Mouse (Mus musculus): ENCODE measurements around the gene Wnt8b.

Gene Wnt8b

GRCm38 (mm10) chr19:44496941-44497340 is 3.7 kb downstream of the Wnt8b start:
- DNase-seq (ENCODE audit: low read depth, low spot score): no peak
- Histone ChIP-seq H3K36me3 (ENCODE audit: control insufficient read depth, insufficient read depth, low read length, poor library complexity, severe bottlenecking) (no peaks in the 10 kb centered on the region), H3K27me3 (ENCODE audit: control insufficient read depth, insufficient read depth, low read length, poor library complexity, severe bottlenecking) (no peaks in the 10 kb centered on the region)

DNA sequence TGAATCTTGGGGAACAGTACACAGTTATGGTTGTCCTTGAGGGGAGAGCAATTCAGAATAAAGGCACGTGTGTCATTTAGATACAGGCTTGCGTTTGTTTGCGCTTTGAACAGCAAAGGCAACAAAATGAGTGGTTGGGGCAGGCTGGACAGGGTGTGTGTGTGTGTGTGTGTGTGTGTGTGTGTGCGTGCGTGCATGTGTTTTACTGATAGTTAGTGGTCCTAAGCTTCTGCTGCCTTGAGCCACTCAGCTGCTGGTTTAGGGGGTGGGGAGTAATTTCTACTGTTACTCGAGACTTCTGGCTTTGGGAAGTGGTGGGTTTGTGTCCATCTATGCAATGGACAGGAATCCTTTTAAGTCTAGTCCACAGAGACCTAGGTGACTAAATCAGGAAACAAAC is 5.7 kb downstream of the Wnt8b start:
- Histone ChIP-seq H3K36me3 (ENCODE audit: control insufficient read depth, insufficient read depth, low read length, poor library complexity, severe bottlenecking) (no peaks in the 10 kb centered on the region), H3K27me3 (ENCODE audit: control insufficient read depth, insufficient read depth, low read length, poor library complexity, severe bottlenecking) (no peaks in the 10 kb centered on the region)
- DNase-seq (ENCODE audit: low read depth, low spot score): no peak

- H3K36me3 ChIP-seq (ENCODE audit: control insufficient read depth, insufficient read depth, low read length, poor library complexity, severe bottlenecking): no peaks in the 10 kb centered on the region
- H3K27me3 ChIP-seq (ENCODE audit: control insufficient read depth, insufficient read depth, low read length, poor library complexity, severe bottlenecking): no peaks in the 10 kb centered on the region
- DNase-seq (ENCODE audit: low read depth, low spot score): no peak
Measured at GRCm38 (mm10) chr19:44500240-44500639, 7.0 kb downstream of the Wnt8b start.

- no peak for DNase-seq (ENCODE audit: low read depth, low spot score)
- Histone ChIP-seq H3K27me3 (ENCODE audit: control insufficient read depth, insufficient read depth, low read length, poor library complexity, severe bottlenecking) (no peaks in the 10 kb centered on the region), H3K36me3 (ENCODE audit: control insufficient read depth, insufficient read depth, low read length, poor library complexity, severe bottlenecking) (no peaks in the 10 kb centered on the region)
Measured at GRCm38 (mm10) chr19:44501925-44502324, 8.7 kb downstream of the Wnt8b start.

DNA sequence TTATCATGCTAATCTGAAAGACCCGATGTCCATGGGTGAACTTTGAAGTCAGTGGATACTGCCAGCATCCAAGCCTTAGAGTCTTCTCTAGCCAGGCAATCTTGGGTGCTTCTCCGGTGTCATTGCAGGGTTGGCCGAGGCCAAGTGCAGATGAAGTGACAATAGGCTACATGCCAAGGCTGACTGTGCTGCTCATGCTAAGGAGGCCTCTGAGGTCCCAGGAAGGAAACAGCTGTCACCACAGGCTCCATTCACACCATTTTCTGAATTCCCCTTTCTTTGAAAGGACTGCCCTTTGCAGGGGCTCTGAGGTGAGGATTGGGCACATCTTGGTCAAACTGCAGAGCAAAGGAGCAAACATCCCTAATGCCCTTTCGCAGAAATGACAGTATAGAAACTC is 9.5 kb downstream of the Wnt8b start:
- DNase-seq (ENCODE audit: low read depth, low spot score): no peak
- H3K27me3 ChIP-seq (ENCODE audit: control insufficient read depth, insufficient read depth, low read length, poor library complexity, severe bottlenecking): no peaks in the 10 kb centered on the region
- H3K36me3 ChIP-seq (ENCODE audit: control insufficient read depth, insufficient read depth, low read length, poor library complexity, severe bottlenecking): no peaks in the 10 kb centered on the region

GRCm38 (mm10) chr19:44510534-44511175 is 17.4 kb downstream of the Wnt8b start:
- DNase-seq (ENCODE audit: low read depth, low spot score): peak; percentile 68
- no peaks in the 10 kb centered on the region for H3K36me3 ChIP-seq (ENCODE audit: control insufficient read depth, insufficient read depth, low read length, poor library complexity, severe bottlenecking)

GRCm38 (mm10) chr19:44511451-44512231 is 18.4 kb downstream of the Wnt8b start:
- Histone ChIP-seq H3K36me3 (ENCODE audit: control insufficient read depth, insufficient read depth, low read length, poor library complexity, severe bottlenecking) (no peaks in the 10 kb centered on the region), H3K27me3 (ENCODE audit: control insufficient read depth, insufficient read depth, low read length, poor library complexity, severe bottlenecking) (peaks cover 4% of the 10 kb centered on the region)
- peak; percentile 19 for DNase-seq (ENCODE audit: low read depth, low spot score)

More at GRCm38 (mm10) chr19:44510534-44511175, 17.4 kb downstream of the Wnt8b start:
- peaks cover 4% of the 10 kb centered on the region for H3K27me3 ChIP-seq (ENCODE audit: control insufficient read depth, insufficient read depth, low read length, poor library complexity, severe bottlenecking)

GRCm38 (mm10) chr19:44512601-44513000 is 19.3 kb downstream of the Wnt8b start:
- no peak for DNase-seq (ENCODE audit: low read depth, low spot score)
- peaks cover 4% of the 10 kb centered on the region for H3K27me3 ChIP-seq (ENCODE audit: control insufficient read depth, insufficient read depth, low read length, poor library complexity, severe bottlenecking)
- H3K36me3 ChIP-seq (ENCODE audit: control insufficient read depth, insufficient read depth, low read length, poor library complexity, severe bottlenecking): no peaks in the 10 kb centered on the region

GRCm38 (mm10) chr19:44513054-44513833 is 20.0 kb downstream of the Wnt8b start:
- no peaks in the 10 kb centered on the region for H3K36me3 ChIP-seq (ENCODE audit: control insufficient read depth, insufficient read depth, low read length, poor library complexity, severe bottlenecking)
- DNase-seq (ENCODE audit: low read depth, low spot score): no peak
- H3K27me3 ChIP-seq (ENCODE audit: control insufficient read depth, insufficient read depth, low read length, poor library complexity, severe bottlenecking): peaks cover 4% of the 10 kb centered on the region

DNA sequence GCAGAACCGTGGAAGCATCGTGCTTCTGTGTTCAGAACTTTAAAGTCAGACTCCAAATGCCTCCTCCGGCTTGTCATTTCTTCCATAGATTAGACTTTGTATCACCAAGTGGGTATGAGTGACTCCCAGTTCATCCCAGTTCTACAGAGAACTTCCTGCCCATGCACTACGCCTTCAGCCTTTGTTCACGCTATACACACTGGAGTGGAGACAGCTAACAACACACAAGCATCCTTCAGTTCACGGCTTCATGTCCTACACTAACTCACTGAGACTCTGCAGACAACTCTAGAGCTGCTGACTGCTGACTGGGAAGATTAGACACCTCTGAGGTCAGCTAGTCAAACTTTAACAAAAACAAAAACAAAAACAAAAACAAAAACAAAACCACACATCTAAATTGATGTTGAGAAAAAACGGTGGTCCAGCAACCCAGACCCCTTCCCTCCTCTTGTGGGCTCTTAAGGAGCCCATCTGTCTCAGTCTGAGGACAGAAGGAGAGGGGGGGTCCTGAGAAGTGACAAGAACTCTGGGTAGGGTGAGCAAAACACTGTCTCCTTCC is 20.7 kb downstream of the Wnt8b start:
- H3K27me3 ChIP-seq (ENCODE audit: control insufficient read depth, insufficient read depth, low read length, poor library complexity, severe bottlenecking): peaks cover 4% of the 10 kb centered on the region
- H3K36me3 ChIP-seq (ENCODE audit: control insufficient read depth, insufficient read depth, low read length, poor library complexity, severe bottlenecking): no peaks in the 10 kb centered on the region
- DNase-seq (ENCODE audit: low read depth, low spot score): no peak

DNA sequence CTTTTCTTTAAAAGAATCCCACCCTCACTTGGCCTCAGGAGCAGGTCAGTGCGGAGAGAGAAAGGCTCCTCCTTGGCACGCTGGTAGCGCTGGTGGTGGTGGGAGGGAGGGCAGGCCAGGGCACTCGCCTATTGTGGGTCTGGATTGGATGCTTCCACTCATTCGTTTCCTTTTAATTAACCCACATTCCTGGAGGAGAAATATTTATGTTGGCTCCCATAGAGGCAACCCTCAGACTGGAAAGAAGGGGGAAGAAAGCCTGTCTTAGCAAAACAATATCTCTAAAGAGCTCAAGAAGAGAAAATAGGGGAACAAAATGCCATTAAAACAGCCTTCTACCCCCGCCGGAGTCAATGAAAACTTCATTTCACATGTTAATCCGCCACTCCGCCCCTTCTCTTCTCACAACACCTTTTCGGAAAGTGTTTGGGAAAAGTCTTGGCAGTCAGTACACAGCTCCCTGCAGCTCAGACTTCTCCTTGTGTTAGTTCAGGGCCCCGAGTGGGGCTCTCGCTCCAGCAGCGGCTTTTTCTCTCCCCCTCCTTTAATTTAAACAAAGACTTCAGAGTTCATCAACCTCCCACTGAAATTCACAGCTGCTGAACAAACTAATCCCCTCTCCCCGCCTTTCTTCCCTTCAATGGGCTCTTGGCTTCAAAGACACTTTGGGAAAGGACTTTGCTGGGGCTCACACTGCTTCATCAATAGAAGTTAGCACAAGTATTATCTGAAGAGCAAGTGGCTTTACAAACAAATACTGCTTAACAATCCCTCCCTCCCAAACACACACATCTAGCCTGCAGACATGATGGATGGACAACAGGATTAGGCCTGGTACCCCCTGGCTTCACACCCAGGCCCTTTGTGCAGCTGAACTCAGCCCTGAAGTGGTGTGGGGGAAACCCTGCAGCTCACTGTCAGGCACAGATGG is 21.5 kb downstream of the Wnt8b start:
- no peak for DNase-seq (ENCODE audit: low read depth, low spot score)
- Histone ChIP-seq H3K27me3 (ENCODE audit: control insufficient read depth, insufficient read depth, low read length, poor library complexity, severe bottlenecking) (peaks cover 4% of the 10 kb centered on the region), H3K36me3 (ENCODE audit: control insufficient read depth, insufficient read depth, low read length, poor library complexity, severe bottlenecking) (no peaks in the 10 kb centered on the region)

GRCm38 (mm10) chr19:44515769-44516168 is 22.5 kb downstream of the Wnt8b start:
- no peak for DNase-seq (ENCODE audit: low read depth, low spot score)
- Histone ChIP-seq H3K36me3 (ENCODE audit: control insufficient read depth, insufficient read depth, low read length, poor library complexity, severe bottlenecking) (no peaks in the 10 kb centered on the region; the same call in 1 of the 2 replicates), H3K27me3 (ENCODE audit: control insufficient read depth, insufficient read depth, low read length, poor library complexity, severe bottlenecking) (no peaks in the 10 kb centered on the region)

- DNase-seq (ENCODE audit: low read depth, low spot score): no peak
- Histone ChIP-seq H3K27me3 (ENCODE audit: control insufficient read depth, insufficient read depth, low read length, poor library complexity, severe bottlenecking) (no peaks in the 10 kb centered on the region), H3K36me3 (ENCODE audit: control insufficient read depth, insufficient read depth, low read length, poor library complexity, severe bottlenecking) (no peaks in the 10 kb centered on the region; the same call in 1 of the 2 replicates)
Measured at GRCm38 (mm10) chr19:44517996-44518768, 24.9 kb downstream of the Wnt8b start.

All from splenic B cell, adult 2 months (primary cell).